Mouse (Mus musculus): ENCODE data around the gene Mia2.
"Not testable (repeated sequence)": the region's sequence is repeated elsewhere in the genome, so short reads cannot be mapped to it uniquely, and the experiment has no call there.

Mia2 gene

GRCm38 (mm10) chr12:59095104-59096025 lies at the start of gene Mia2:
Mia2 (plus strand) TSS chr12:59095799.
- DNase-seq, result peak; percentile 16

GRCm38 (mm10) chr12:59052470-59052869 lies 43.1 kb upstream of the Mia2 start:
- DNase-seq, result no peak

- no peak for DNase-seq
Observed at GRCm38 (mm10) chr12:59053166-59053565, 42.4 kb upstream of the Mia2 start.

GRCm38 (mm10) chr12:59053976-59054375 lies 41.6 kb upstream of the Mia2 start:
- no peak for DNase-seq

- DNase-seq, result no peak
Observed at GRCm38 (mm10) chr12:59055196-59055850, 40.3 kb upstream of the Mia2 start.

- DNase-seq, result no peak
Observed at GRCm38 (mm10) chr12:59056222-59056621, 39.4 kb upstream of the Mia2 start.

GRCm38 (mm10) chr12:59058242-59058641 lies 37.4 kb upstream of the Mia2 start:
- not testable (repeated sequence) for DNase-seq

GRCm38 (mm10) chr12:59060322-59060721 lies 35.3 kb upstream of the Mia2 start:
- DNase-seq, result no peak

- peak; percentile 87 for DNase-seq
Observed at GRCm38 (mm10) chr12:59060993-59061595, 34.5 kb upstream of the Mia2 start, which contains the start of gene Trappc6b. Trappc6b (minus strand) TSS chr12:59061472.

- no peak for DNase-seq
Observed at GRCm38 (mm10) chr12:59064837-59065236, 30.8 kb upstream of the Mia2 start.

- no peak for DNase-seq
Observed at GRCm38 (mm10) chr12:59065776-59066175, 29.8 kb upstream of the Mia2 start.

GRCm38 (mm10) chr12:59066448-59067077 lies 29.0 kb upstream of the Mia2 start, which contains the start of gene Pnn:
Pnn (plus strand) TSS chr12:59066884.
- peak; percentile 98 for DNase-seq

GRCm38 (mm10) chr12:59067095-59067494 lies 28.5 kb upstream of the Mia2 start:
- peak; percentile 12 for DNase-seq

GRCm38 (mm10) chr12:59068791-59069190 lies 26.8 kb upstream of the Mia2 start:
- DNase-seq, result no peak

GRCm38 (mm10) chr12:59072286-59072685 lies 23.3 kb upstream of the Mia2 start:
- no peak for DNase-seq

GRCm38 (mm10) chr12:59074052-59074451 lies 21.5 kb upstream of the Mia2 start:
- DNase-seq, result no peak

- no peak for DNase-seq
Observed at GRCm38 (mm10) chr12:59076996-59077395, 18.6 kb upstream of the Mia2 start.

- DNase-seq, result no peak
Observed at GRCm38 (mm10) chr12:59077883-59078282, 17.7 kb upstream of the Mia2 start.

- no peak for DNase-seq
Observed at GRCm38 (mm10) chr12:59080461-59080860, 15.1 kb upstream of the Mia2 start.

GRCm38 (mm10) chr12:59084446-59084845 lies 11.2 kb upstream of the Mia2 start:
- no peak for DNase-seq

- DNase-seq, result no peak
Observed at GRCm38 (mm10) chr12:59086171-59086570, 9.4 kb upstream of the Mia2 start.

GRCm38 (mm10) chr12:59093543-59093942 lies 2.1 kb upstream of the Mia2 start:
- no peak for DNase-seq

GRCm38 (mm10) chr12:59104771-59105170 lies 9.2 kb downstream of the Mia2 start:
- DNase-seq, result no peak

All from lung, postnatal 36 days (tissue).